Mouse (Mus musculus): ENCODE measurements around the gene Whrn. TPM values are rescaled to one million over a fixed set of nuclear protein-coding genes. Genes with fewer than 3 reads are reported as not detected.

The Whrn gene
- polyA plus RNA-seq, 1 experiment from 2014 or later, result 3.1 TPM

GRCm38 (mm10) chr4:63368577-63368976 lies 127.2 kb downstream of the Whrn start:
- no peaks in the 10 kb centered on the region for H3K27me3 ChIP-seq (replicated peaks; ENCODE audit: control insufficient read depth, insufficient read depth, low read length)
- H3K4me2 ChIP-seq (ENCODE audit: low read length), result no peak overlapping the region
- H3K4me1 ChIP-seq (replicated peaks; ENCODE audit: control insufficient read depth, insufficient read depth, low read length), result no peaks in the 10 kb centered on the region
- H3K9me3 ChIP-seq (ENCODE audit: control insufficient read depth, low read length), result no peaks in the 10 kb centered on the region
- no peak overlapping the region for H3K9ac ChIP-seq (ENCODE audit: low read length)
- 21% methylated on average over 4 of the region's 4 CpGs for WGBS
- no peak overlapping the region for H3K4me3 ChIP-seq (ENCODE audit: low read depth, low read length)
- H3K36me3 ChIP-seq (ENCODE audit: control insufficient read depth, insufficient read depth, low read length), result peaks cover 56% of the 10 kb centered on the region
- 0 out of 2 replicates have a peak, but pooled peaks have one; percentile 44 for ATAC-seq (replicated peaks; ENCODE audit: low FRiP score, low TSS enrichment, low read depth)
- peak; percentile 94 for DNase-seq (ENCODE audit: low spot score)
- H3K27ac ChIP-seq (ENCODE audit: low read depth), result no peak overlapping the region

Other genes starting within 250 kb of the Whrn start
- gene Orm1, start 151.4 kb downstream of the Whrn start, polyA plus RNA-seq (2014; fragmentation: Nextera tagmentation; extraction: Ambion mirVana), result not detected in 2 replicates
- not detected in 2 replicates for gene Orm3, start 139.8 kb downstream of the Whrn start, polyA plus RNA-seq (2014; fragmentation: Nextera tagmentation; extraction: Ambion mirVana)
- not detected in 2 replicates for gene Orm2, start 133.5 kb downstream of the Whrn start, polyA plus RNA-seq (2014; fragmentation: Nextera tagmentation; extraction: Ambion mirVana)
- 6.4 and 6.8 TPM in 2 replicates for gene Akna, start 92.6 kb downstream of the Whrn start, polyA plus RNA-seq (2014; fragmentation: Nextera tagmentation; extraction: Ambion mirVana)
- gene Atp6v1g1, start 48.8 kb upstream of the Whrn start, polyA plus RNA-seq (2014; fragmentation: Nextera tagmentation; extraction: Ambion mirVana), result 264 and 277 TPM in 2 replicates
- gene Tmem268, start 62.8 kb upstream of the Whrn start, polyA plus RNA-seq (2014; fragmentation: Nextera tagmentation; extraction: Ambion mirVana), result 11.3 and 11.9 TPM in 2 replicates
- gene Gm11213, start 109.3 kb upstream of the Whrn start, polyA plus RNA-seq (2014; fragmentation: Nextera tagmentation; extraction: Ambion mirVana), result not detected in 2 replicates
- gene Tex48, start 126.4 kb upstream of the Whrn start, polyA plus RNA-seq (2014; fragmentation: Nextera tagmentation; extraction: Ambion mirVana), result not detected in 2 replicates
- gene Gm11214, start 167.4 kb upstream of the Whrn start, polyA plus RNA-seq (2014; fragmentation: Nextera tagmentation; extraction: Ambion mirVana), result not detected in 2 replicates
- gene Tnfsf15, start 249.1 kb upstream of the Whrn start, polyA plus RNA-seq (2014; fragmentation: Nextera tagmentation; extraction: Ambion mirVana), result 0.17 and 0.27 TPM in 2 replicates

All from intestine, embryonic 14.5 days (tissue).